Mouse (Mus musculus): ENCODE measurements around the gene Dzank1. TPM values are rescaled to one million over a fixed set of nuclear protein-coding genes. Genes with fewer than 3 reads are reported as not detected.

The Dzank1 gene
- polyA plus RNA-seq, 2 experiments = 0.02 to 0.17 TPM

DNA sequence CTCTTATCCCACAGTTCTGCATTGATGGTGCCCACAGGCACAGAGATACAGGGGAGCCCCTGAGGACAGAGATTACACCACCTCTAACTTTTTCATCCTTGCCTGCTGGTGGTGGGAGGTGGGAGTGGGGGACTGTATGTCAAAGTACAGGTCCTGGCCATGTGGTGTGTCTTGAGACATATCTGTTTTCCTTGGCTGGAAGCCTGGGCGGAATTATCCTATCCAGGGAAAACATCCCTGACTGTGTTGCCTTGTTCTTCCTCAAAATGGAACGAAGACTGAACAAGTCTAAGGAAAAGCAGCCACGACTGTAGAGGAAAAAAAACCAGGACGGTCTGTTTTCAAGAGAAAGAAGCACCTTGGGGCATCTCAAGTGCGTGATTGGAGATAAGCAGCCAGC is 99.4 kb downstream of the Dzank1 start:
- Histone ChIP-seq H3K9me3 (ENCODE audit: control insufficient read depth, low read length) (no peaks in the 10 kb centered on the region), H3K4me2 (ENCODE audit: low read depth) (no peak overlapping the region), H3K4me3 (ENCODE audit: insufficient read depth in 1 of 2, low read depth in 2 of 2, low read length in 2 of 2) (no peak overlapping the region), H3K36me3 (replicated peaks; ENCODE audit: control insufficient read depth, insufficient read depth, low read depth) (no peaks in the 10 kb centered on the region), H3K4me1 (replicated peaks; ENCODE audit: control insufficient read depth in 2 of 2, insufficient read depth in 2 of 2, low read length in 1 of 2) (no peaks in the 10 kb centered on the region), H3K27ac (no peak overlapping the region), H3K9ac (replicated peaks) (no peak overlapping the region), H3K27me3 (ENCODE audit: control insufficient read depth, insufficient read depth, low read length) (no peaks in the 10 kb centered on the region)
- no peak for ATAC-seq (ENCODE audit: insufficient read depth)
- DNase-seq (ENCODE audit: low read depth in 3 of 3, low spot score in 3 of 3) = no peak
- TF ChIP-seq CTCF (IDR thresholded peaks at IDR 0.05; ENCODE audit: low read depth) (no peak), EP300 (IDR thresholded peaks at IDR 0.05; ENCODE audit: low read depth) (no peak)
- 57% methylated on average over 5 of the region's 5 CpGs for WGBS (ENCODE audit: insufficient replicate concordance)

DNA sequence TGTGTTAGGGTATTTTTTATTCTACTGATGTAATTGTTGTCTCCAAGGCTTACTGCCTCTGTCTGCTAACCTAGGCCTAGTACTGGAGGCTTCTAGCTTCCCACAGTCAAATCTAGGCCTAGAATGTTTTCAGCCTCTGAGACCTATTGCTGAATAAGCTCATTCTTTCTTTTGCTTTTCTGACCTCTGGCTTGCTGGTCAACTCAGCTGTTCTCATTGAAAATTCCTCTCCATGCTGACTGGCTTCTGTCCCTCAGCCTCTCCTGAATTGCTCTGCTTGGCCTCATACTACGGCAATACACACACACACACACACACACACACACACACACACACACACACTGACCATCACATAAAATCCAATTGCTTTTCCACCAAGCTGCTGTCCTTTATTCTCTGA is 101.5 kb downstream of the Dzank1 start:
- TF ChIP-seq CTCF (IDR thresholded peaks at IDR 0.05; ENCODE audit: low read depth) (no peak), EP300 (IDR thresholded peaks at IDR 0.05; ENCODE audit: low read depth) (no peak)
- DNase-seq (ENCODE audit: low read depth in 3 of 3, low spot score in 3 of 3) (no peak), ATAC-seq (ENCODE audit: insufficient read depth) (no peak)
- no peaks in the 10 kb centered on the region for H3K36me3 ChIP-seq (replicated peaks; ENCODE audit: control insufficient read depth, insufficient read depth, low read depth)
- H3K27me3 ChIP-seq (ENCODE audit: control insufficient read depth, insufficient read depth, low read length) = no peaks in the 10 kb centered on the region
- WGBS (ENCODE audit: insufficient replicate concordance) = 69% methylated on average over 1 of the region's 1 CpGs
- H3K9ac ChIP-seq (replicated peaks) = no peak overlapping the region
- H3K4me1 ChIP-seq (replicated peaks; ENCODE audit: control insufficient read depth in 2 of 2, insufficient read depth in 2 of 2, low read length in 1 of 2) = no peaks in the 10 kb centered on the region
- H3K9me3 ChIP-seq (ENCODE audit: control insufficient read depth, low read length) = no peaks in the 10 kb centered on the region
- H3K27ac ChIP-seq = no peak overlapping the region
- no peak overlapping the region for H3K4me2 ChIP-seq (ENCODE audit: low read depth)
- no peak overlapping the region for H3K4me3 ChIP-seq (ENCODE audit: insufficient read depth in 1 of 2, low read depth in 2 of 2, low read length in 2 of 2)

DNA sequence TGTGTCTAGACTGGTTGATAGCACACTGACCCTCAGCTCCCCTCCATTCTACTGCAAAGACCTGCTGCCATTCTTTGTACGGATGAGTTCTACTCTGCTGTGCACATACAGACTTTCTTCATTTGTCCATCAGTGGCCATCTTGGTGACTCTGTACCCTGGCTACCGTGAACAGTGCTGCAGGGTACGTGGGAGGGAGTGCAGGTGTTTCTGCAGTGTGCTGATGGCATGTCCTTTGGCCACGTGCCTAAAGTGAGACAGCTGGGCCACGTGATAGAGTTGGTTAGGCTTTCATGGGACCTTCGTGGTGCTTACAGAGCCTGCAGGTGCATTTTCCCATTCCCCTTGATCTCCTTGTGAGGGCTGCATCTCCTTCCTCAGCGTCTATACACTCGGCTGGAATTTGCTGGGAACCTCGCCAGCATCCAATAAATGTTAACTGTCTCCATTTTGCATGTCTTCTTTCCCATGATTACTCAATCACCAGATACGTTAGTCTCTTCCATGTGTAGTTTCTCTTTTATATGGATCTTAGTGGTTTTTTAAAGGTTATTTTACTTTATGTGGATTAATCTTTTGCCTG is 105.0 kb downstream of the Dzank1 start:
- Histone ChIP-seq H3K9ac (replicated peaks) (no peak overlapping the region), H3K27me3 (ENCODE audit: control insufficient read depth, insufficient read depth, low read length) (no peaks in the 10 kb centered on the region), H3K4me3 (ENCODE audit: insufficient read depth in 1 of 2, low read depth in 2 of 2, low read length in 2 of 2) (no peak overlapping the region), H3K4me2 (ENCODE audit: low read depth) (no peak overlapping the region), H3K27ac (no peak overlapping the region), H3K9me3 (ENCODE audit: control insufficient read depth, low read length) (no peaks in the 10 kb centered on the region), H3K4me1 (replicated peaks; ENCODE audit: control insufficient read depth in 2 of 2, insufficient read depth in 2 of 2, low read length in 1 of 2) (no peaks in the 10 kb centered on the region), H3K36me3 (replicated peaks; ENCODE audit: control insufficient read depth, insufficient read depth, low read depth) (no peaks in the 10 kb centered on the region)
- no peak for TF ChIP-seq EP300 (IDR thresholded peaks at IDR 0.05; ENCODE audit: low read depth)
- no peak for TF ChIP-seq CTCF (IDR thresholded peaks at IDR 0.05; ENCODE audit: low read depth)
- DNase-seq (ENCODE audit: low read depth in 3 of 3, low spot score in 3 of 3) (no peak), ATAC-seq (ENCODE audit: insufficient read depth) (no peak)
- 61% methylated on average over 10 of the region's 10 CpGs for WGBS (ENCODE audit: insufficient replicate concordance)

Other genes with a start within 250 kb of the Dzank1 start
- 0.03 and 0.05 TPM in 2 replicates for gene Ovol2, start 195.3 kb downstream of the Dzank1 start, polyA plus RNA-seq (2012; rRNA removed)
- gene Ovol2, start 195.3 kb downstream of the Dzank1 start, polyA plus RNA-seq (2014; fragmentation: Nextera tagmentation; extraction: Ambion mirVana) = not detected in 2 replicates
- 11.3 and 13.7 TPM in 2 replicates for gene Kat14, start 158.4 kb downstream of the Dzank1 start, polyA plus RNA-seq (2012; rRNA removed)
- 11.8 and 13.5 TPM in 2 replicates for gene Kat14, start 158.4 kb downstream of the Dzank1 start, polyA plus RNA-seq (2014; fragmentation: Nextera tagmentation; extraction: Ambion mirVana)
- gene Pet117, start 158.4 kb downstream of the Dzank1 start, polyA plus RNA-seq (2012; rRNA removed) = not detected in 2 replicates
- gene Pet117, start 158.4 kb downstream of the Dzank1 start, polyA plus RNA-seq (2014; fragmentation: Nextera tagmentation; extraction: Ambion mirVana) = 0.77 and 0.80 TPM in 2 replicates
- 3.5 and 5.8 TPM in 2 replicates for gene Polr3f, start 304 bp upstream of the Dzank1 start, polyA plus RNA-seq (2012; rRNA removed)
- gene Polr3f, start 304 bp upstream of the Dzank1 start, polyA plus RNA-seq (2014; fragmentation: Nextera tagmentation; extraction: Ambion mirVana) = 7.5 and 7.7 TPM in 2 replicates
- 2.8 and 4.6 TPM in 2 replicates for gene Rbbp9, start 23.5 kb upstream of the Dzank1 start, polyA plus RNA-seq (2012; rRNA removed)
- 8.3 and 8.5 TPM in 2 replicates for gene Rbbp9, start 23.5 kb upstream of the Dzank1 start, polyA plus RNA-seq (2014; fragmentation: Nextera tagmentation; extraction: Ambion mirVana)
- 23.3 and 27.9 TPM in 2 replicates for gene Sec23b, start 28.8 kb upstream of the Dzank1 start, polyA plus RNA-seq (2012; rRNA removed)
- 46.5 and 51.7 TPM in 2 replicates for gene Sec23b, start 28.8 kb upstream of the Dzank1 start, polyA plus RNA-seq (2014; fragmentation: Nextera tagmentation; extraction: Ambion mirVana)
- gene Smim26, start 66.6 kb upstream of the Dzank1 start, polyA plus RNA-seq (2012; rRNA removed) = 10.6 and 15.6 TPM in 2 replicates
- 21.0 and 22.1 TPM in 2 replicates for gene Smim26, start 66.6 kb upstream of the Dzank1 start, polyA plus RNA-seq (2014; fragmentation: Nextera tagmentation; extraction: Ambion mirVana)
- gene Dtd1, start 72.5 kb upstream of the Dzank1 start, polyA plus RNA-seq (2012; rRNA removed) = 8.6 and 10.6 TPM in 2 replicates
- gene Dtd1, start 72.5 kb upstream of the Dzank1 start, polyA plus RNA-seq (2014; fragmentation: Nextera tagmentation; extraction: Ambion mirVana) = 21.0 and 22.4 TPM in 2 replicates